Mouse (Mus musculus) adrenal gland, adult 18-20 months (tissue): ENCODE measurements around the gene Aggf1. TPM values are rescaled to one million over a fixed set of nuclear protein-coding genes. Genes with fewer than 3 reads are reported as not detected.

Source experiments
- DNase-seq, 2 experiments: peaks; one replicate each; pipeline ENCODE4 v3.0.0; 2021 to 2022; ENCODE audit warnings: low spot score in 2 of 2
- total RNA-seq, 2 experiments: library from RNA; stranded (reverse); gene quantifications; 1 replicate in 1 of 2; 2 replicates in 1 of 2; pipeline ENCODE4 v1.2.3; 2021

The Aggf1 gene
- total RNA-seq, 2 experiments from 2014 or later: 33.3 to 40.1 TPM

DNA sequence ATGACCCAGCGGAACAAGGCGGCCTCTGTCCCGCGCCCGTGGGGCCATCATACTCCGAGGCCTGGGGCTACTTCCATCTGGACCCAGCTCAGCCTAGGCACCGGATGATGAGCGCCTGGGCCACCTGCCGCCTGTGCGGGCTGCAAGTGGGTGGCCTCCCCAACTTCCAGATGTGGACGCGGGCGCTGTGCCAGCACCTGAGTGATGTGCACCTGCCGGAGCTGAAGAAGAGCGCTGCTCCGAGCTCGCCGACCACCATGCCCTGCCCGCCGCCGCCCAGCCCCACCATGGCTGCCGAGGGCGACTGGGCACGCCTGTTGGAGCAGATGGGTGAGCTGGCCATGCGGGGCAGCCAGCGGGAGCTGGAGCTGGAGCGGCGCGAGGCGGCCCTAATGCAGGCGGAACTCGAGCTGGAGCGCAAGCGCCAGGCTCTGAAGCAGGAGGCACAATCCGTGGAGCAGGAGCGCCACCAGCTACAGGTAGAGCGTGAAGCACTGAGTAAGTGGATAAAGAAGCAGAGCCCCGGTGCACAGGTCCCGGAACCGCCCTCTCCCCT is 39.0 kb downstream of the Aggf1 start:
- DNase-seq: no peak

DNA sequence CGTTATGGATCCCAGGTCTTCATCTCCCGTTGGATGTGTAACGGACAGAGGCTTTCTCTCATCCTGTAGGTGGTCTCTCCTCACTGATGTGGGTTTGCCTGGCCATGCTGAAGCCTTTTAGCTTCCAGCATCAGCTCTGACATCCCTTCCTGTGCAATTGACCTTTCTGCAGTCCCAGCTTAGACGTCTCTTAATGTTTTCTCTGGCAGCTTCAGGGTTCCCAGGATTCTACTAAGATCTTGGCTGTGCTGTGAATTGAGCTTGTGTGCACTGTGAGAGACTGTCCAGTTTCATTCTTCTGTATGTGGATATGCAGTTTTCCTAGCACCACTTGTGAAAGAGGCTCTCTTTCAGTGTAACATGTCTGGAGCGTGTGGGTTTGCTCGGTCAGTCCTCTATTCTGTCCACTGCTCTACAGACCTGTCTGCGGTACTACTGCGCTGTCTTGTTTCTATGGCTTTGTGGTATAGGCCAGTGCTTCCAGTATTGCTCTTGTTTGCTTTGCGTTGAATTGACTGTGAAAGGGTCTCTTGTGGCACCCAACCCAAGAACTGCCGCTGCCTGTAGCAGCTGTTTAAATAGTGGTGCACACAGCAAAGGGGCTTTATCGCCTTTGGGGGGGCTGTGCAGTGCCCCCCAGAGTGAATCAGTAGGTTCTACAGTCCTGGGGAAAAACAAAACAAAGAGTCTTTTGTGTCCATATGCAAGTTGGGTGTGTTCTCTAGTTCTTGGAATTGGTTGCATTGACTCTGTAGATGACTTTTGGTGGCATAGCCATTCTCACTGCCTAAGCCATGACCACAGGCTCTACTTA is 42.9 kb downstream of the Aggf1 start:
- no peak for DNase-seq

DNA sequence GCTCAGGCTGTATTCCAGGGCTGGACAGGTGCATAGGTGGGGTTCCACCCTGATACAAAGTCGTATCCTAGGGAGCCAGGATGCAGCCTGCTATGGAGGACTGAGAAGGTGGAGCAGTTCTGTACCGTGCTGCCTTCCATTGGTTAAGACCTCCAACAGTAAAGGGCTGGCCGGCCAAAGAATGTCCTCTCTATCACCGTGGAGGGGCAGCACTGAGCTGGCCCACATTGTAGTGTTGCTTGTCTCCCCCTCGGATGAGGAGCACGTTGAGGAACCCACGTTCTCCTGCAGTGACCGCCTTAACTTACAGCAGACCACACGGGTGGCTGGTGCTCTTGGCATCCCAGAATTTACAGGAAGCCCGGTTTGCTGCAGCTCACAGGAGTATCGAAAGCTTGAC is 44.6 kb downstream of the Aggf1 start:
- no peak for DNase-seq

DNA sequence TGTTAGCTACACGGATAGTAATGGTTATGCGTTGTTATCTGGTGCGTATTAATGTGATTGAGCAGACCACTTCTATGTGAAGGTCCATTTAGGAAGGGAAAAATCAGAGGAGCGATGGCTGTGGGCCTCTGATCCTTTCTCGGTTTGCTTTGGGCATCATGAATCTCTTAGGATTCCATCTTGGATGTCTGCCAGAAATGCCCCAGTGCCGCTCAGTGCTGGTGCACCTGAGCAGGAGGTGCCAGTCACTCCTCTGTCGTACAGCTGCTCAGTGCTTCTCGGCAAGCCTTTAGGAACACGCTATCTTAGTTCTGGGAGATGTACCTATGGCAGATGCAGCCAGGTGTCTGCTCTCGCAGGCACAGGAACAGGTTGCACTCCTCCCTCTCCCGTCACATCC is 46.4 kb downstream of the Aggf1 start:
- no peak for DNase-seq

DNA sequence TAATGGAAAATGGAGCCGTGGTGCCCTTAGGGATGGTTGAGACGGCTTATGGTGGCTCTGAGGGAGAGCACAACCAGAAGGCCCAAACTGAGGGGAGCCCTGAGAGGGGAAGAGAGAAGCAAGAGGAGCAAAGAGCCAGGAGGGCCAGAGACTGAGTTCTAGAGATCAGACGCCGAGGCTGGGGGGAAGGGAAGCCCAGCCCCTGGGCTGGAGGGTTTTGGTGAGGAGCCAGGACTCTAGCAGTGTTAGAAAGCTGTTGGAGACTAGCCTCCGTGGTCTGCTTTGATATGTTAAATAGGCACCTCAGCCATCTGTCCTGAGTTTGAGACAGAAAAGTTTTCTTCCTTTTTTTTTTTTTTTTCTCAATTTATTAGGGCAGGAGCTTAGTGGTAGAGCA is 47.8 kb downstream of the Aggf1 start:
- peak in 1 of 2 experiments; percentile 6 for DNase-seq

DNA sequence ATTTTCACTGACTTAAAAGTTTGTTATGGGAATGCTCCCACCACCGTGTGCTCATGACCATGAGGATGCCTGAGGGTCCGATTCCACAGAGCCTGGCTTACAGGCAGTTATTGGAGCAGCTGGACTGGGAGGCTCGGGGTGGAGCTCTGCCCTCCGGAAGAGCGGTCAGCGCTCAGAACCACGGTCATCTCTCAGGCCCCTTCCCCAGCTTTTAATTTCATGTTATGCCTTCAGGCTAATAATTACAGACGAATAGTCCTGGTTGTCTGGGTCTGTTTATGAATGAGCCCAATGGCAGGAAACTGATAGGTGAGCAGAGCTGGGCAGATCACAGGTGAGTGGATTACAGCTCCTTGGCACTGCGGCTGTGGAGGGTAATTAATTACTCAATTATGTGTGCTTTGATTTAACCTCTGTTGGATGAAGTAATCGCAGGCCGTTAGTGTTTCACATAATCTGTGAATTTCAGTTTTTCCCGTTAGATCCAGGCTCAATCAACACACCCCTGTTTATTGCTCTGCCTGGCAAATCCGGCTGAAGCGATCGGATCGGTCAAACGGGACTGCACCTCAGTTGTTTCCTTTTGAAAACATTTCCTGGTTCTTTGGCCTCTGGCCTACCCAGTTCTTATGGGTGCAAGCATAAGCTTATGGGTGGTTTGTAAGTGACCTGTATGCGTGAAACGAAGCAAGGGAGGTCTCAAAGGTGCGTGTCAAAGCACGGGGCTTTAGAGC is 48.4 kb downstream of the Aggf1 start:
- no peak for DNase-seq

- DNase-seq: no peak
These were observed 49.1 kb downstream of the Aggf1 start for GRCm38 (mm10) chr13:95325907-95326550.

DNA sequence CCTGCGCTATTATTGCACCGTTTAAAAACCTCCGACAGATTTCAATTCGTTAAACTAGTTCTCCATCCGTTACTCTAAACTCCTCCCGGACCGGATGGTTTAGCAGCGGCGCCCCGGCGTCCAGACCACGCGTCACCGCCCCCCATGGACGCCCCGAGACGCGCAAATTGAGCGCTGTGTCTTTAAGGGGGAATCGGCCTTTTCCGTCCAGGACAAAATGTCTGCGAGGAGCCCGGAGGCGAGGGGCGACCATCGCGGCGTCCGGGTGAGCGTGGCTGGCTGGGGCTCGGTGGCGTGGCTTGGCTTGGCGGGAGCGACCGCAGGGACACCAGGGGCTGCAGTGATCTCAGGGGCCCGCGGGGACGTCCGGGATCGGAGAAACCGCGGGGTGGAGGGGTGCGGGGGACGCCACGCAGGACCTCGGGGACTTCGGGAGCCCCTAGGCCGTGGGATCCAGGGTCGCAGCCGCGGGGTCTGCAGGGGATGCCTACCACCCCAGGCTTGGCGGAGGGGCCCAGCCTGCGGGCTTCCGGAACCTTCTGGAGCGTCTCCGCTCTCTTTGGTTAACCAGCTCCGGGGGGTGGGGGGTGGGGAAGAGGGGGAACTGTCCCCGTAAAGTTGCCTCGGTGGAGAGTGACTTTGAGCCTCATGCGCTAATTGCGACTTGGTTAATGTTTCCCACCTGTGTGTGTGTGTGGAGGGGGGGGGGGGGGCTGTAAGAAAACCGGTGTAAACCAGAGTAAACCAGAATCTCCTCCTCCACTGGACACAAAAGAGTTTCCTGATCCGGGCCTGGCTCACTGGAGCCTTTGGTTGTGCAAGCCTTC is 49.9 kb downstream of the Aggf1 start:
- peak; percentile 60 to 67 for DNase-seq

GRCm38 (mm10) chr13:95324626-95325079 is 50.5 kb downstream of the Aggf1 start:
- no peak for DNase-seq

- peak; percentile 51 to 57 for DNase-seq
These were observed 51.1 kb downstream of the Aggf1 start for GRCm38 (mm10) chr13:95323950-95324625.

- DNase-seq: no peak
These were observed 51.8 kb downstream of the Aggf1 start, which contains the start of gene Zbed3 for GRCm38 (mm10) chr13:95323400-95323799. Gene Zbed3 (plus strand): TSS chr13:95323612.

GRCm38 (mm10) chr13:95320451-95320850 is 54.7 kb downstream of the Aggf1 start:
- no peak for DNase-seq

DNA sequence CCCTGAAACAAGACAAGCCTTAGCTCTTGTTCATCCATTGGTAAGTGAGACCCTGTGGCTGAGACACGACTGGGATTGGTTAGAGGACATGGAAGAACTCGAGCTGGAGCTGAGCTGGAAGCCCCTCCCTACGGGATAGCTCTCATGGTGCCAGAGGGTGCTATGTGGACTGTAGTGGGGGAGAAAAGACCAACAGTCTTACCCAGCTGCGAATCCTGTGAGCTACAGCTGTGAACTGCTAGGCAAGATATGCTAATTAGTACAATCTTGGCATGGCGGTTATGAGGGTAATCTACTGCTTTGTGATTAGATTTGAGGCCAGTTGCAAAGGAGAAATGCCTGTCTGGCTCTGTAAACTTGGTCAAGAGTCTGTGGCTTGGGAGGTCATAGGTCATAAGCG is 56.0 kb downstream of the Aggf1 start:
- no peak for DNase-seq

- no peak for DNase-seq
These were observed 63.1 kb downstream of the Aggf1 start for GRCm38 (mm10) chr13:95312016-95312415.

- DNase-seq: no peak
These were observed 68.0 kb downstream of the Aggf1 start for GRCm38 (mm10) chr13:95307100-95307655.

DNA sequence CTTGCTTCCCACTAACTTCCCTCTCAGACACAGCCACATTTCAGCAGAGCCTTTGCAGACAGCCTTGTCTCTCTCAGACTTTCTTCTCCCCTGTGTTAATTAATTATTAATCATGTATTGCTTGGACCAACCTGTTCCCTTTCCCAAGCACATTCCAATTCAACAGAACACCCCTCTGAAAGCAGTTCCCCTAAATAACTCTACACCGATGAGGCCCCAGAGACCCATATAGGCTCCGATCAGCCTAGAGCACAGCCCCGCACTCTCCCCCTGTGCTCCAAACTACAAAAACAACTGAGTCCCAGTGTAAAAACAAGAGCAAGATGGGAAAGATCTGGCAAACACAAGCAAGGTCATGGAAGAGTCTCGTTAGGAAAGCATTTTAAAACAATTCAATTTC is 68.6 kb downstream of the Aggf1 start:
- no peak for DNase-seq
